Mouse (Mus musculus) heart, embryonic 12.5 days (tissue): ENCODE data around the gene Olfr64. TPM values are rescaled to one million over a fixed set of nuclear protein-coding genes. Genes with fewer than 3 reads are reported as not detected.

ENCODE experiments used
- ATAC-seq: fragments of 200-750 bp; cut with Nextera tagmentation; 2 replicates; pipeline ENCODE4 v1.8.0; 2017; ENCODE audit warnings: moderate TSS enrichment, moderate library complexity; ENCODE audit not compliant: insufficient number of reproducible peaks, low FRiP score
- H3K27ac ChIP-seq: fragments of 300-500 bp; sonication (generic); 2 replicates; pipeline ENCODE4 v1.5.1; 2016; ENCODE audit warnings: mild to moderate bottlenecking, moderate library complexity; ENCODE audit not compliant: poor library complexity, severe bottlenecking
- H3K27me3 ChIP-seq: fragments of 300-500 bp; sonication (generic); replicated peaks from 2 replicates; pipeline ENCODE4 v1.6.1; 2016; ENCODE audit warnings: mild to moderate bottlenecking, moderate library complexity
- H3K36me3 ChIP-seq: fragments of 300-500 bp; sonication (generic); 2 replicates; pipeline ENCODE4 v1.6.1; 2016; ENCODE audit warnings: mild to moderate bottlenecking, moderate library complexity
- H3K4me1 ChIP-seq: fragments of 300-500 bp; sonication (generic); replicated peaks from 2 replicates; pipeline ENCODE4 v1.6.1; 2016; ENCODE audit warnings: mild to moderate bottlenecking
- H3K4me2 ChIP-seq: fragments of 300-500 bp; sonication (generic); 2 replicates; pipeline ENCODE4 v1.6.1; 2016; ENCODE audit warnings: mild to moderate bottlenecking, moderate library complexity
- H3K4me3 ChIP-seq: fragments of 300-500 bp; sonication (generic); 2 replicates; pipeline ENCODE4 v1.5.1; 2016; ENCODE audit warnings: mild to moderate bottlenecking
- H3K9ac ChIP-seq: fragments of 300-500 bp; sonication (generic); 2 replicates; pipeline ENCODE4 v1.6.1; 2016; ENCODE audit warnings: mild to moderate bottlenecking, moderate library complexity
- H3K9me3 ChIP-seq: fragments of 300-500 bp; sonication (generic); replicated peaks from 2 replicates; pipeline ENCODE4 v1.6.1; 2016; ENCODE audit warnings: mild to moderate bottlenecking, moderate library complexity
- WGBS: fragments of 180-500 bp; shearing (Covaris S2); methylation state at CpG from one replicate; pipeline ENCODE4 v1.1.7; 2016; 5-methylcytosine and 5-hydroxymethylcytosine counted together
- polyA plus RNA-seq: library from polyadenylated mRNA; unstranded; fragments of >200 nt; fragmentation: Nextera tagmentation; extraction: Ambion mirVana; gene quantifications from 2 replicates; pipeline ENCODE4 v1.2.1, GENCODE M21; 2016

Gene Olfr64
- polyA plus RNA-seq, result not detected in 2 replicates

- Histone ChIP-seq H3K27me3 (no peaks in the 10 kb centered on the region), H3K9ac (no peak within 1 kb of the TSS), H3K9me3 (no peaks in the 10 kb centered on the region), H3K4me1 (no peaks in the 10 kb centered on the region), H3K4me2 (no peak within 1 kb of the TSS), H3K4me3 (no peak within 1 kb of the TSS), H3K36me3 (no peaks in the 10 kb centered on the region), H3K27ac (no peak within 1 kb of the TSS)
- WGBS, result 83% methylated on average over 1 of the region's 1 CpGs
- ATAC-seq, result no peak
Observed at GRCm38 (mm10) chr7:103894385-103894784, at the start of gene Olfr64. Gene Olfr64 (minus strand): TSS chr7:103894485.

- ATAC-seq, result peak; percentile 36; the same call in 1 of the 2 replicates
- H3K27ac ChIP-seq, result no peak overlapping the region
- 27% methylated on average over 2 of the region's 2 CpGs for WGBS
- no peaks in the 10 kb centered on the region for H3K4me1 ChIP-seq
- no peaks in the 10 kb centered on the region for H3K9me3 ChIP-seq
- no peak overlapping the region for H3K4me2 ChIP-seq
- no peak overlapping the region for H3K4me3 ChIP-seq
- no peaks in the 10 kb centered on the region for H3K27me3 ChIP-seq
- no peak overlapping the region for H3K9ac ChIP-seq
- no peaks in the 10 kb centered on the region for H3K36me3 ChIP-seq
Observed at GRCm38 (mm10) chr7:103942730-103943129, 48.4 kb upstream of the Olfr64 start.

- no peak within 1 kb of the TSS for H3K4me2 ChIP-seq
- no peak within 1 kb of the TSS for H3K27ac ChIP-seq
- no peaks in the 10 kb centered on the region for H3K27me3 ChIP-seq
- 50% methylated on average over 2 of the region's 2 CpGs for WGBS
- H3K9me3 ChIP-seq, result no peaks in the 10 kb centered on the region
- no peaks in the 10 kb centered on the region for H3K4me1 ChIP-seq
- no peaks in the 10 kb centered on the region for H3K36me3 ChIP-seq
- no peak within 1 kb of the TSS for H3K9ac ChIP-seq
- H3K4me3 ChIP-seq, result no peak within 1 kb of the TSS
- no peak for ATAC-seq
Observed at GRCm38 (mm10) chr7:103934264-103934663, 40.0 kb upstream of the Olfr64 start, which contains the start of gene Olfr632. Gene Olfr632 (plus strand): TSS chr7:103934347.

- no peak for ATAC-seq
Observed at GRCm38 (mm10) chr7:103928525-103928924, 34.2 kb upstream of the Olfr64 start, which contains the start of gene Olfr631. Gene Olfr631 (plus strand): TSS chr7:103928825.

GRCm38 (mm10) chr7:103915338-103915737 lies 21.1 kb upstream of the Olfr64 start:
- H3K4me3 ChIP-seq, result no peak overlapping the region
- peaks cover 5% of the 10 kb centered on the region; the same call in 1 of the 2 replicates for H3K4me1 ChIP-seq
- no peak overlapping the region for H3K4me2 ChIP-seq
- H3K9me3 ChIP-seq, result no peaks in the 10 kb centered on the region
- H3K27ac ChIP-seq, result no peak overlapping the region
- H3K27me3 ChIP-seq, result peaks cover 2% of the 10 kb centered on the region; the same call in 1 of the 2 replicates
- H3K36me3 ChIP-seq, result no peaks in the 10 kb centered on the region
- peak; percentile 82 for ATAC-seq
- no peak overlapping the region for H3K9ac ChIP-seq

More at GRCm38 (mm10) chr7:103928525-103928924, 34.2 kb upstream of the Olfr64 start, which contains the start of gene Olfr631:
- no peaks in the 10 kb centered on the region for H3K27me3 ChIP-seq
- no peaks in the 10 kb centered on the region for H3K36me3 ChIP-seq
- no peak within 1 kb of the TSS for H3K9ac ChIP-seq
- H3K4me1 ChIP-seq, result no peaks in the 10 kb centered on the region
- H3K4me2 ChIP-seq, result no peak within 1 kb of the TSS
- no peaks in the 10 kb centered on the region for H3K9me3 ChIP-seq
- no peak within 1 kb of the TSS for H3K27ac ChIP-seq
- no peak within 1 kb of the TSS for H3K4me3 ChIP-seq

GRCm38 (mm10) chr7:103912969-103913511 lies 18.8 kb upstream of the Olfr64 start:
- Histone ChIP-seq H3K9ac (no peak overlapping the region), H3K36me3 (no peaks in the 10 kb centered on the region), H3K4me1 (peaks cover 14% of the 10 kb centered on the region), H3K27me3 (peaks cover 2% of the 10 kb centered on the region; the same call in 1 of the 2 replicates), H3K4me3 (no peak overlapping the region), H3K4me2 (no peak overlapping the region), H3K9me3 (no peaks in the 10 kb centered on the region), H3K27ac (no peak overlapping the region)
- WGBS, result 49% methylated on average over 8 of the region's 8 CpGs
- peak; percentile 56; the same call in 1 of the 2 replicates for ATAC-seq

- WGBS, result 4% methylated on average over 3 of the region's 3 CpGs
- H3K9me3 ChIP-seq, result no peaks in the 10 kb centered on the region
- peak; percentile 91 for ATAC-seq
- H3K36me3 ChIP-seq, result no peaks in the 10 kb centered on the region
- no peak overlapping the region for H3K9ac ChIP-seq
- peaks cover 7% of the 10 kb centered on the region; the same call in 1 of the 2 replicates for H3K27me3 ChIP-seq
- H3K4me1 ChIP-seq, result peaks cover 14% of the 10 kb centered on the region
- no peak overlapping the region for H3K4me2 ChIP-seq
- H3K27ac ChIP-seq, result no peak overlapping the region
- H3K4me3 ChIP-seq, result no peak overlapping the region
Observed at GRCm38 (mm10) chr7:103910047-103910446, 15.8 kb upstream of the Olfr64 start.

GRCm38 (mm10) chr7:103903187-103903586 lies 8.9 kb upstream of the Olfr64 start, which contains the start of gene Olfr65:
Gene Olfr65 (plus strand): TSS chr7:103903487.
- H3K4me2 ChIP-seq, result no peak within 1 kb of the TSS
- H3K4me1 ChIP-seq, result no peaks in the 10 kb centered on the region
- H3K9ac ChIP-seq, result no peak within 1 kb of the TSS
- no peak within 1 kb of the TSS for H3K27ac ChIP-seq
- no peaks in the 10 kb centered on the region for H3K36me3 ChIP-seq
- no peaks in the 10 kb centered on the region for H3K9me3 ChIP-seq
- ATAC-seq, result no peak
- H3K4me3 ChIP-seq, result no peak within 1 kb of the TSS
- H3K27me3 ChIP-seq, result 0 out of 2 replicates have a peak, but pooled peaks cover 4% of the 10 kb centered on the region
- WGBS, result 60% methylated on average over 2 of the region's 2 CpGs

- H3K9me3 ChIP-seq, result no peaks in the 10 kb centered on the region
- H3K4me1 ChIP-seq, result no peaks in the 10 kb centered on the region
- no peaks in the 10 kb centered on the region for H3K36me3 ChIP-seq
- no peak within 1 kb of the TSS for H3K9ac ChIP-seq
- no peak for ATAC-seq
- H3K27ac ChIP-seq, result no peak within 1 kb of the TSS
- H3K4me2 ChIP-seq, result no peak within 1 kb of the TSS
- no peak within 1 kb of the TSS for H3K4me3 ChIP-seq
- no peaks in the 10 kb centered on the region for H3K27me3 ChIP-seq
Observed at GRCm38 (mm10) chr7:103886152-103886551, 8.1 kb downstream of the Olfr64 start, which contains the start of gene Olfr66. Gene Olfr66 (minus strand): TSS chr7:103886252.

- Histone ChIP-seq H3K9ac (no peak overlapping the region), H3K36me3 (no peaks in the 10 kb centered on the region), H3K4me2 (no peak overlapping the region), H3K27me3 (no peaks in the 10 kb centered on the region), H3K4me1 (no peaks in the 10 kb centered on the region), H3K4me3 (no peak overlapping the region), H3K9me3 (no peaks in the 10 kb centered on the region), H3K27ac (no peak overlapping the region)
- 44% methylated on average over 2 of the region's 2 CpGs for WGBS
- peak; percentile 74 for ATAC-seq
Observed at GRCm38 (mm10) chr7:103877093-103877492, 17.2 kb downstream of the Olfr64 start.

- no peak overlapping the region for H3K4me2 ChIP-seq
- ATAC-seq, result no peak
- 0 out of 2 replicates have a peak, but pooled peaks cover 3% of the 10 kb centered on the region for H3K4me1 ChIP-seq
- H3K27me3 ChIP-seq, result no peaks in the 10 kb centered on the region
- H3K9ac ChIP-seq, result no peak overlapping the region
- no peak overlapping the region for H3K4me3 ChIP-seq
- WGBS, result 43% methylated on average over 5 of the region's 5 CpGs
- H3K36me3 ChIP-seq, result no peaks in the 10 kb centered on the region
- H3K9me3 ChIP-seq, result no peaks in the 10 kb centered on the region
- H3K27ac ChIP-seq, result no peak overlapping the region
Observed at GRCm38 (mm10) chr7:103874451-103874850, 19.8 kb downstream of the Olfr64 start.
